Mouse (Mus musculus): Measurements from ENCODE around the gene Rhox2e. TPM values are rescaled to one million over a fixed set of nuclear protein-coding genes. Genes with fewer than 3 reads are reported as not detected.

Rhox2e gene
- polyA plus RNA-seq (2014; fragmentation: Illumina TruSeq; extraction: RNeasy Lipid Tissue Mini Kit (QIAGEN cat#74804)) = not detected

GRCm38 (mm10) chrX:37530152-37530551 lies at the start of gene Rhox2e:
Gene Rhox2e (plus strand): TSS chrX:37530452.

GRCm38 (mm10) chrX:37514059-37514458 lies 16.2 kb upstream of the Rhox2e start, which contains the start of gene Rhox4d:
Gene Rhox4d (plus strand): TSS chrX:37514359.

GRCm38 (mm10) chrX:37541719-37542118 lies 11.5 kb downstream of the Rhox2e start, which contains the start of gene Rhox3e:
Gene Rhox3e (plus strand): TSS chrX:37542019.

GRCm38 (mm10) chrX:37557112-37557511 lies 26.9 kb downstream of the Rhox2e start, which contains the start of gene Rhox4e:
Gene Rhox4e (plus strand): TSS chrX:37557412.

GRCm38 (mm10) chrX:37571105-37571504 lies 40.9 kb downstream of the Rhox2e start, which contains the start of gene Rhox2f:
Gene Rhox2f (plus strand): TSS chrX:37571405.

GRCm38 (mm10) chrX:37580692-37581091 lies 50.4 kb downstream of the Rhox2e start, which contains the start of gene Rhox3f:
Gene Rhox3f (plus strand): TSS chrX:37580992.

Other genes with a start within 250 kb of the Rhox2e start
- not detected for gene Rhox3a2, start 150.4 kb upstream of the Rhox2e start, polyA plus RNA-seq (2014; fragmentation: Illumina TruSeq; extraction: RNeasy Lipid Tissue Mini Kit (QIAGEN cat#74804))
- gene Rhox4a2, start 139.6 kb upstream of the Rhox2e start, polyA plus RNA-seq (2014; fragmentation: Illumina TruSeq; extraction: RNeasy Lipid Tissue Mini Kit (QIAGEN cat#74804)) = not detected
- not detected for gene Rhox2b, start 118.4 kb upstream of the Rhox2e start, polyA plus RNA-seq (2014; fragmentation: Illumina TruSeq; extraction: RNeasy Lipid Tissue Mini Kit (QIAGEN cat#74804))
- gene Rhox4b, start 98.0 kb upstream of the Rhox2e start, polyA plus RNA-seq (2014; fragmentation: Illumina TruSeq; extraction: RNeasy Lipid Tissue Mini Kit (QIAGEN cat#74804)) = not detected
- gene Rhox2c, start 76.8 kb upstream of the Rhox2e start, polyA plus RNA-seq (2014; fragmentation: Illumina TruSeq; extraction: RNeasy Lipid Tissue Mini Kit (QIAGEN cat#74804)) = not detected
- not detected for gene Rhox3c, start 71.9 kb upstream of the Rhox2e start, polyA plus RNA-seq (2014; fragmentation: Illumina TruSeq; extraction: RNeasy Lipid Tissue Mini Kit (QIAGEN cat#74804))
- not detected for gene Rhox4c, start 50.1 kb upstream of the Rhox2e start, polyA plus RNA-seq (2014; fragmentation: Illumina TruSeq; extraction: RNeasy Lipid Tissue Mini Kit (QIAGEN cat#74804))
- gene Rhox2d, start 37.0 kb upstream of the Rhox2e start, polyA plus RNA-seq (2014; fragmentation: Illumina TruSeq; extraction: RNeasy Lipid Tissue Mini Kit (QIAGEN cat#74804)) = not detected
- gene Rhox4d, start 16.1 kb upstream of the Rhox2e start, polyA plus RNA-seq (2014; fragmentation: Illumina TruSeq; extraction: RNeasy Lipid Tissue Mini Kit (QIAGEN cat#74804)) = not detected
- gene Rhox3e, start 11.6 kb downstream of the Rhox2e start, polyA plus RNA-seq (2014; fragmentation: Illumina TruSeq; extraction: RNeasy Lipid Tissue Mini Kit (QIAGEN cat#74804)) = not detected
- gene Rhox4e, start 27.0 kb downstream of the Rhox2e start, polyA plus RNA-seq (2014; fragmentation: Illumina TruSeq; extraction: RNeasy Lipid Tissue Mini Kit (QIAGEN cat#74804)) = not detected
- gene Rhox2f, start 41.0 kb downstream of the Rhox2e start, polyA plus RNA-seq (2014; fragmentation: Illumina TruSeq; extraction: RNeasy Lipid Tissue Mini Kit (QIAGEN cat#74804)) = not detected
- not detected for gene Rhox3f, start 50.5 kb downstream of the Rhox2e start, polyA plus RNA-seq (2014; fragmentation: Illumina TruSeq; extraction: RNeasy Lipid Tissue Mini Kit (QIAGEN cat#74804))
- gene Rhox4f, start 77.3 kb downstream of the Rhox2e start, polyA plus RNA-seq (2014; fragmentation: Illumina TruSeq; extraction: RNeasy Lipid Tissue Mini Kit (QIAGEN cat#74804)) = not detected
- not detected for gene Rhox3g, start 98.2 kb downstream of the Rhox2e start, polyA plus RNA-seq (2014; fragmentation: Illumina TruSeq; extraction: RNeasy Lipid Tissue Mini Kit (QIAGEN cat#74804))
- not detected for gene Rhox2g, start 113.0 kb downstream of the Rhox2e start, polyA plus RNA-seq (2014; fragmentation: Illumina TruSeq; extraction: RNeasy Lipid Tissue Mini Kit (QIAGEN cat#74804))
- gene Rhox4g, start 120.9 kb downstream of the Rhox2e start, polyA plus RNA-seq (2014; fragmentation: Illumina TruSeq; extraction: RNeasy Lipid Tissue Mini Kit (QIAGEN cat#74804)) = not detected
- gene Rhox3h, start 138.3 kb downstream of the Rhox2e start, polyA plus RNA-seq (2014; fragmentation: Illumina TruSeq; extraction: RNeasy Lipid Tissue Mini Kit (QIAGEN cat#74804)) = not detected
- not detected for gene Rhox2h, start 142.8 kb downstream of the Rhox2e start, polyA plus RNA-seq (2014; fragmentation: Illumina TruSeq; extraction: RNeasy Lipid Tissue Mini Kit (QIAGEN cat#74804))